Comparison of ENCODE assay signal across 8 mouse cellular contexts in genomic region chr12:52604256-52604991, GRCm38 (mm10).
DNase-seq lines count a peak whose midpoint lies in the region; ATAC-seq lines count a peak whose summit lies in the region.

No protein-coding gene starts in this region.

- H3K27ac ChIP-seq in hindbrain, embryonic 15.5 days (replicated peaks) = peak overlapping the region; percentile 90

- under 1% methylated on average over 33 of the region's 33 CpGs for WGBS in hindbrain, embryonic 15.5 days

- DNase-seq in R1 (ENCODE audit: low read depth, low spot score) = peak; percentile 91
- peak; percentile 97 to 99 for DNase-seq in cerebellum, postnatal 25 days
- peak; percentile 93 to 95 for DNase-seq in frontal cortex, postnatal 36 days (ENCODE audit: low spot score in 2 of 2)
- DNase-seq in left cerebral cortex, adult 11 months (ENCODE audit: low spot score) = peak; percentile 88
- DNase-seq in lung, postnatal 4 days = peak; percentile 94 to 96
- peak; percentile 91 for DNase-seq in retina, postnatal 7 days (ENCODE audit: low read depth, low spot score)
- peak; percentile 84 for DNase-seq in urinary bladder, adult 2 months (ENCODE audit: low spot score)

- H3K9ac ChIP-seq in hindbrain, embryonic 15.5 days = peak overlapping the region; percentile 65

- H3K4me3 ChIP-seq in hindbrain, embryonic 15.5 days = peak overlapping the region; percentile 66

- H3K27me3 ChIP-seq in hindbrain, embryonic 15.5 days = no peaks in the 10 kb centered on the region

- peak; percentile 88 for ATAC-seq in hindbrain, embryonic 15.5 days (ENCODE audit: low FRiP score, low read depth)

- H3K36me3 ChIP-seq in hindbrain, embryonic 15.5 days = no peaks in the 10 kb centered on the region

- peak overlapping the region; percentile 71 for H3K4me2 ChIP-seq in hindbrain, embryonic 15.5 days

- H3K4me1 ChIP-seq in hindbrain, embryonic 15.5 days (replicated peaks) = peaks cover 12% of the 10 kb centered on the region

- H3K9me3 ChIP-seq in hindbrain, embryonic 15.5 days = no peaks in the 10 kb centered on the region

Comparison
In these comparisons a context has a peak if more than half of its experiments do, and no peak if none do; other contexts are left out.
1. Peak in every context shown above with its lines: DNase-seq, ATAC-seq, H3K4me3 ChIP-seq and H3K27ac ChIP-seq.